Mouse (Mus musculus) ES-E14 (cell line): ENCODE results near the gene Rbp7.

Experiments used
- CHD2 ChIP-seq: IDR thresholded peaks from 2 replicates; pipeline ENCODE4 v1.6.1; 2014; ENCODE audit warnings: mild to moderate bottlenecking, low read depth, low read length, inconsistent platforms
- HCFC1 ChIP-seq: IDR thresholded peaks from 2 replicates; pipeline ENCODE4 v1.6.1; 2012; ENCODE audit warnings: low read length, inconsistent platforms, borderline replicate concordance; ENCODE audit not compliant: insufficient read depth
- ZC3H11A ChIP-seq: IDR thresholded peaks from 2 replicates; pipeline ENCODE4 v1.6.1; 2012; ENCODE audit warnings: low read depth, mild to moderate bottlenecking, inconsistent platforms, low read length, borderline replicate concordance
- ZNF384 ChIP-seq: IDR thresholded peaks from 2 replicates; pipeline ENCODE4 v1.6.1; 2012; ENCODE audit warnings: low read depth, low read length, inconsistent platforms

DNA sequence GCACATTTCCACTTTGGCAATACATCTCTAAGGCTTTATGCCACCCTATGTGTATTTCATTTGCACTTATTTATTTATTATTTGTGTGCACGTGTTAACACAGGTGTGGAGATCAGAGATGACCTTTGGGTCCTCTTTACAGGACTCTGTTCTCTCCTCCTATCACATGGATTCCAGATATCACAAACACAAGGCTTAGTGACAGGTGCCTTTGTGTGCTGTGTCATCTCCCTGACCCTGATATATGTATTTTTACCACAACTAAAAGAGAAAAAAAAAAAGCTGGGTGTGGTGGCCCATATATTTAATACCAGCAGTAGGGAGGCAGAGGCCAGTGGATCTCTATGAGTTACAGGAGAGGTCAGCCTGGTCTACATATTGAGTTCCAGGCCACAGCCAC, 10.3 kb downstream of the Rbp7 start:
- TF ChIP-seq ZC3H11A (no peak), HCFC1 (no peak), CHD2 (no peak), ZNF384 (no peak)
